Mouse (Mus musculus) brain, embryonic 14.5 days (tissue): ENCODE data around the gene Ostm1.

Experiments
- CTCF ChIP-seq: fragments of 200-500 bp; IDR thresholded peaks from 2 replicates; pipeline ENCODE4 v1.5.1; 2012; ENCODE audit warnings: inconsistent platforms, mild to moderate bottlenecking, moderate library complexity, borderline replicate concordance; ENCODE audit not compliant: insufficient read depth, insufficient read length; ENCODE audit errors: extremely low read depth
- POLR2A ChIP-seq: fragments of 200-500 bp; IDR thresholded peaks from 2 replicates; pipeline ENCODE4 v1.6.1; 2012; ENCODE audit warnings: mild to moderate bottlenecking, inconsistent platforms, borderline replicate concordance; ENCODE audit not compliant: poor library complexity, insufficient read depth, insufficient read length, severe bottlenecking; ENCODE audit errors: extremely low read depth

DNA sequence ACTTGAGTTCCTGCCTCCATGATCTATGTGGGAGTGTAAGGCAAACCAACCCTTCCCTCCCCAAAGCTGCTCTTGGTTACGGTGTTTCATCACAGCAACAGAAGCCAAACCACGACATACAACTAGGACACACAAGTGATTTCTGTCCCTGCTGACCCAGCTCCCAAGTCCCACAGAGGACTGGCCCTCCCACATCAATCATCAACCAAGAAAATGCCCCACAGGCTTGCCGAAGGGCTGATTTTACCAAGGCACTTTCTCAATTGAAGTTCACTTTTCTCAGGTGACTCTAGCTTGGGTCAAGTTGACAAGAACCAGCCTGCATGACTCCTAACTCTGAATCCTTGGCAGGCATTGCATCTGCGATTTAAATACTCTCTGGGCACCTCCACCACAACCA lies 91.9 kb downstream of the Ostm1 start:
- TF ChIP-seq CTCF (no peak), POLR2A (no peak)
